Mouse (Mus musculus) testis, postnatal 14 days (tissue): ENCODE data around the gene Rdh16f2.
"Not testable (repeated sequence)": the region's sequence is repeated elsewhere in the genome, so short reads cannot be mapped to it uniquely, and the experiment has no call there.

ENCODE experiments used
- DNase-seq: peaks from one replicate; pipeline ENCODE4 v3.0.0; 2021; ENCODE audit warnings: low spot score

Gene Rdh16f2

DNA sequence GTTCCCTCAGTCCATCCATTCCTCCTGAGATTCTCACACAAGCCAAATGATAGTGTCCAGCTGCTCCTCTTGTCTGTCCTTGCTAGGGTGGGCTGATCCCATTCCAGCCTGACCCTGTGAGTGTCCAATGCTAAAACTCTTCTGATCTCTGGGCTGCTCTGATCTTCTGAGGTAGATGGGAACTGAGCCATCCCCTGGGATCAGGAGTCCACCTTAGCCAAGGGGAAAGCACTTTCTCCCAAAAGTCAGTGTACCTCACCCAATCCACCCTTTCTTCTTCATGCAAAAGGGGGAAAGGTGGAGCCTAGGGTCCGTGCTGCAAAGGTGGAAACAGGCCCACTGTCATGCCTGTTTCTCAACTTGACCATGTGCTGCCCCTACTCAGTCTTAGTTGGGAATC, 25.2 kb downstream of the Rdh16f2 start:
- no peak for DNase-seq

DNA sequence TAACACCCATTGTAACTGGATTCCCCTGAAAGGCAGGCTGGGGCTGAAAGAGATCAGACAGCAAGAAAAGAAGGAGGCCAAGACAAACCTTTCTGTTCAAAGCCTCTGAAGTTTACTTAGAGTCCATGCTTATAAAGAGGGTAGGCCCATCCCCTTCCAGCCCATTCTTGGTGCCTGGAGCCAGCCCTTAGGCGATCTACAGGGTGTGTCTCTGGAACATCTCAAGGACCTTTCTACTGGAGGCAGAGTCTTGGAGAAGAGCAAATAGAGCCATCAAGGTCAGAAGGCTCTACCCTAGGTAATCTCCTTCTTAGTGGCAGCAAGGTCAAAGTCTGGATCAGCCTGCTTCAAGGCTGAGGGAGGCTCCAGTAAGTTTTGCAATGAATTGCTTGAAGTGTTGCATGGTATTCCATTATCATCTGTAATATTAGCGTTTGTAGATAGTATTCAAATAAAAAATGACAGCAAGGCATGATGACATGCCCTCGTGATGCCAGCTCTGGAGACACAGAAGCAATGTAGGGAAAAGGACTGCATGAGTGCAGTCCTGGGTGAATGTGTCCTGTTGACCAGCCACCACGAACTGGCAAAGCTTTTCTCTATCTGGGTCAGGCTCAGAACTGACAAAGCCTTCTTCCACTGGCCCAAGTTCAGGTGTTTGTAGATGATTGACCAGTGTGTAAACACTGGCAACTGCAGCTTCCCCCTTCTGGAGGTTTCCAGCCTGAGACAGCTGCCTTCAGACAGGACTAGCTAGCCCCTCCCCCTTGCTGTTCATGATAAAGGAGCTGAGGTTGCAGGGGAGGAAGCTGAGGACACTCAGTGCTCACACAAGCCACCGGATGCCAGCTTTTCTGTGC, 27.1 kb downstream of the Rdh16f2 start:
- not testable (repeated sequence) for DNase-seq

DNA sequence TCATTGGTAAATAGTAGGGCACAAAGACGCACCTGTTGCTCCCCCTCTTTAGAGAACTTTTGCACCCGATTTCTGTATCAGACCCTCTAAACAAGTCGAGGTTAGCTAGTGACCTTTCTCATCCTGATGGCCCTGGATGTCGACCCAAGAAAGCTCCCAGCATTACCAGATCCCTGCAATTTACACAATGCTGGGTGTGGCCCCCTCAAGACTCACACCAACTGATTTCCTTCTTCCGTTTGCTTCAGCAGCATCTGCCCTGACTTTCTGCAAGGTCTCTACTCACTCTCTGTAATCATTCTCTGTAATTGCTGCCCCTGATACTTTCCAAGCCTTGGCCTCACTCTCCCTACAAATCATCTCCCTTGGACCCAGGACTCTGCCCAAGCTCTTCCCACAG, 30.4 kb downstream of the Rdh16f2 start:
- no peak for DNase-seq

DNA sequence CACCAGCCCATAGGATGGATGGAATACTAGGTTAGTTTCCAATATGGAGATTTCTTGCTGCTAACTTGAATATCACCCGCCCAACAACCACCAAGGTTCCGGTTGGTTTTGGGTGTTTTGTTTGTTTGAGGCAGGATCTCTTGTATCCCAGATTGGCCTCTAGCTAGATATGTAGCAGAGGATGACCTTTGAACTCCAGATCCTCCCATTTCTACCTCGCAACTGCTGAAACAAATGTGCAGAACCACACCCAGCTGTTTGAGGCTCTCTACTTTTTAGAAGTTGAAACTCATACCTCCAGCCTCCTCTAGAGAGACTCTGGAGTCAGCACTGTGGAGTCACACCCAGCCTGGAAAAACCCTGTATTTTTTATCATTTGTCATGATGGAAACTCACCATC, 31.2 kb downstream of the Rdh16f2 start:
- no peak for DNase-seq

DNA sequence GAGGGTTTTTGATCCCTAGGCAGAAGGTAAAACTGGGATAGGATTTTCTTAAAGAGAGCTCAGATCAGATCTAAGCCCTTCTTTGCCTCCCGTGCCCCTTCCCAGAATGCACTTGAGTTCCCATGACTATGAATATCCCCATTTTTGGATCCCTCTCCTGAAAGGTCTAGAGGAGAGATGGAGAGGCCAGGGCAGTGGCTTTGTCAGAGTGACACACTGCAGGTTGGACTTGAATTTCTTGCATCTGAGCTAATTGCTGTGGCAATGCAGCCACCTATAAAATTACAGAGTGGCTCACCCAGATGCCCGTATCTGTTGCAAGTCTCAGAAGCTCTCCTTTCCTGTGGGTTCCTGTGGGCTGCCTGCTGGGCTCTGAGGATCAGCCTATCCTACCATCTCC, 31.9 kb downstream of the Rdh16f2 start, which contains the start of gene Sdr9c7:
Sdr9c7 (plus strand) TSS at position 301 of the 400 bp plus-strand sequence.
- DNase-seq, result no peak

DNA sequence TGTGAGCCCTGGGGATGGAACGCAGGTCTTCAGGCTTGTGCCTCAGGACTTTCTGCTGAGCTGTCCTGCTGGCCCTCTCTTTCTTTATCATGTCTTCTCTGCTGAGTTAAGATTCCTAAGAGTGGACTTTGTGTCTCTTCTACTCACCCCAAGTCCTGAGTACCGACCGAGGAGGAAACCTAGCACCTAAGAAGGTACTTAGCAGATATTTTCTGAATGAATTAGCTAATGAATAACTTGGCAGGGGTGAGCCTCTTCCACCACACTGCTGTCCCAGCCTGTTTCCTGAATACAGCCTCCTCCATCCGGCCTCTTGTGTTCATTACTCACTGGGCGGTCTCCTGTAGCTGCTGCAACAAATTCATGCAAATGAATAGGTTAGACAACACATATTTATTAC, 33.5 kb downstream of the Rdh16f2 start:
- no peak for DNase-seq

DNA sequence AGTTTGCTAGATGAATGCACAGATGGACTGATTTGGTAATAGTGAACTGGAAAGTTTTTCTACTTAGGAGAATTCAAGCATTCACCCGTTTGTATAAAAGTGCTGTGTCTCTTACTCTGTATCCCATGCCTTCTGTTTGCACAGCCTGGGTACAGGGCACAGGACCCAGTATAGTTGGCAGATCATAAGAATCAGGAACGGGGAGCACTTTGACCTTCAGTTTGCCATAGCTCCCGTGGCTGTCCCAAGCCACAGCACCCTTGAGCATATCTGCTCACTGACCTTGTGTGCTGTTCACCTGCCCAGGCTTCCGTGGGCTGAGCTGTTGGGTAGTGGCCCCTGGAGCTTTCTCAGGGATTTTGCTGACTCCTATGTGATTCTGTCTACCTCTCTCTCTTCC, 35.5 kb downstream of the Rdh16f2 start:
- no peak for DNase-seq

DNA sequence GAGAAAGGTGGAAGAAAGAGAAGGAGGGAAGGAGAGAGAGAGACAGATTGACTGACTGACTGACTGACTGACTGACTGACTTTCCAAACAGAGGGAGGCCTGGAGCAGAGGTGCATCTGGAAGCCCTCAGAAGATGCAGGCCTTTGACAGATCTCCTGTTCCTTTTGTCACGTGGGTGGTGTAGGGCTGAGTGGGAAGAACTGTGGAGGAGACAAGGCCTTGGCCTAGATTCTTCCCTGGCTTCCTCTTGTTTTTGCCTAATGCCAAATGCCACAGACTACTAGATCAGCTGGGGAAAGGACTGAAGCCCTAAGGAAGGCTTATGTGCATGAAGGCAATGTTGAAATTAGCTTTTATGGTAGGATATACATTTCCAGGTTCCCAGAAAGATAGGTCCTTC, 36.8 kb downstream of the Rdh16f2 start:
- DNase-seq, result no peak

DNA sequence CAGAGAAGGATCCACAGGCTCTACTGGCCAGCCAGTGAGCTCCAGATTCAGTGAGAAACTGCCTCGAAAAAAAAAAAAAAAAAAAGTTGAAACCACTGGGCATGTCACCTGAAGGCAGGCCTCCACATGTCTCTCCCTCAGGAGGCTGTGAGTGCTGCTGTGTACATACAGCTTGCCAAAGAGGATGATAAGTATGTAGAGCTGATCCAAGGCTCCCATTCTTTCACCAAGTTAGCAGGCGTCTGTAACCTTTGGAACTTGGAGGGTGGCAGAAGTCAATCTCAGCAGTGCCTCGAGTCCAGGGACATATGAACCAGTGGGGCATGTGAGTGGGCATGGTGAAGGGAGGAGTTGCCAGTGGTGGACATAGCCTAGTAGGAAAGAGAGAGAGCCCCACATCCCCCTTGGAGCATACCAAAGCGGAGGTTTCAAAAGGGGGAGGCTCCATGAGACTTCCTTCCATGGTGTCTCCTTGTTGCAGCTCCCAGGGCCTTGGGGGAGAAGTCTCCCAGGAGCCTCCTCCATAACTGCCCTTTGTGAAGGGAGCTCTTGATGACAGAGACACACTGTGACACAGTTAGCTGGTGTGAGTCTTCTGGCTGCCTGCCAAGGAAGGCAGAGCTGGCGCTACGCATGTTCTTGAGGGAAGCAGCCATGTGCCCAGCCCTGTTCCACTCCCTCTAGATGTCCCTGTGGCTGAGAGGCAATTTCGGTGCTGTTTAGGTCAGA, 38.6 kb downstream of the Rdh16f2 start:
- DNase-seq, result peak; percentile 52

DNA sequence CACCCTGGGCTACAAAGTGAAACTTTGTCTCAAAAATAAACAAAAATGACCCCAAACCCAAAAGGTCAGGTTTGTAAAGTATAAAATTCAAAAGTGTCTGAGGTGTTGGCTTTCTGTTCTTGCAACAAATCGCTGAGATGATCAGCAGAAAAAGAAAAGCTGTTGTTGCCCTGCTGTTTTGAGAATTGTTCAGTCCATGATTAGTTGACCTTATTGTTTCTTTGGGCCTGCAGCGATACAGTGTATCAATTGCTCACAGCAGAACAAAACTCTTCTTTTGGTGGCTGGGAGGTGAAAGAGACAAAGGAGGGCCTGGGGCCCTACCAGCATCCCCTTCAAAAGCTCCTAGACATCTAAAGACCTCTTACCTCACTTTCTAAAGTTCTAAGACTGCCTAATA, 39.9 kb downstream of the Rdh16f2 start:
- DNase-seq, result peak; percentile 52

DNA sequence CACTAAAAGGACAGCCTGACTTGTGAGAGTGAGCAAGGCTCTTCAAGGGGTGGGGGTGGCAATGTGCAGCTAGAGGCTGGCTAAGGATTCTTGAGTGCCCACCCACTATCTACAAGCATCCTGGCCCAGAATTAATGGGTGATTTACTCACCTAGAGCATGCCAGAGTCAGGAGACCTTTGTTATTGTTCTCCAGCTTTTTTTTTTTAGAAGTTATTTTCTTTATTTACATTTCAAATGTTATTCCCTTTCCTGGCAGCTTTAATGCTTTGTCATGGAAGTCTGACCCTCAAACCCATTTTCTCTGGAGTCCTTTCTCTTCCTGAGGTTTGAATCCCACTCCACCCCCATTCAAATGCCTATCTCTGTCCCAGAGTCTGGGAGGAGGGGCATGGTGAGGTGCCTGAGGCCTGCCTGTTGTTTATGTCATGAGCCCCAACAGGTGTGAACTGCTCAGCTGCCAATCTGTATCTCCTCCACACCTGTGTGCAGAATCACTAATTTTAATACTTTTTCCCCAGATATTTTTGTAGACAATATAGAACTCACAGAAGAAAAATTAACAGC, 41.2 kb downstream of the Rdh16f2 start:
- no peak for DNase-seq

DNA sequence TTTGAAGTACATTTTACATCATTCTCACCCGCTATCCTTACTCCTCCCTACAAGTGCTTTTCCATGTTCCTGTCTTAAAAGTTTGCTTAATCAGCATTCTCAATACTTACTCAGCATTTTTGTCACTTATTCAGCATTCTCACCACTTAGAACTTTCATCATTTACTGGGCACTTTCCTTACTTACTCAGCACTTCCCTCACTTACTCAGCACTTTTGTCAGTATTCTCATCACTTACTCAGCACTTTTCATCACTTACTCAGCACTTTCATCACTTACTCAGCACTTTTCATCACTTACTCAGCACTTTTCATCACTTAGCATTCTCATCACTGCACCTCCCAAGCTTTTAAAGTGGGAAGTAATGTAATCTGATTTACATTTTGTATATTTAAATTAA, 49.3 kb downstream of the Rdh16f2 start:
- DNase-seq, result no peak

DNA sequence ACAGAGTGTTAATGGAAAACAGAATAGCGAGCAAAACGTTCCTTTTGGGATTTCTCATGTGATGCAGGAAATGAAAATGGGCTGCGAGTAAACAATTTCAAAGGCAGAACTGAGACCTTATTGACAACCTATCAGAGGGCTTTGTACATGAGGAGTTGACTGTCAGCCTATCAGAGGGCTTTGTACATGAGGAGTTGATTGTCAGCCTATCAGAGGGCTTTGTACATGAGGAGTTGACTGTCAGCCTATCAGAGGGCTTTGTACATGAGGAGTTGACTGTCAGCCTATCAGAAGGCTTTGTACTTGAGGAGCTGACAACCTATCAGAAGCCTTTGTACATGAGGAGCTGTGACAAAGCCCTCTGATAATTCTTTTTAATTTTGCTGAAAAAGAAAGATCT, 50.9 kb downstream of the Rdh16f2 start:
- DNase-seq, result not testable (repeated sequence)

DNA sequence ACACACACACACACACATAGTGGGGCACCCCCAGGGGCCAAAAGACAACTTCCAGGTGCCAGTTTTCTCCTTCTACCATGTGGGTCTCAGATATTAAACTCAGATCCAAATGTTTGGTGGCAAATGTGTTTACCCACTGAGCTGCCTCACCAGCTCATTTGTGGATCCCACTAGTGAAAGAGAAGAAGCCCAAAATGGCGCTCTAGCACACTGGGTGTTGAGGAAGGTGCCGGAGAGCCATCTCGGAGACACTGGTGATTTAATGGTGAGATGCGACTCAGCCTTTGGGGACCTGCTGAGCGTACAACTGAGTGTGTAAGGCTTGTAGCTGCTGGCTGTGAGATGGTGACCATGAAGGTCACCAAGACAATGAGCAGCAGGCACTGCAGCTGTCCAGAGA, 51.4 kb downstream of the Rdh16f2 start:
- no peak for DNase-seq

DNA sequence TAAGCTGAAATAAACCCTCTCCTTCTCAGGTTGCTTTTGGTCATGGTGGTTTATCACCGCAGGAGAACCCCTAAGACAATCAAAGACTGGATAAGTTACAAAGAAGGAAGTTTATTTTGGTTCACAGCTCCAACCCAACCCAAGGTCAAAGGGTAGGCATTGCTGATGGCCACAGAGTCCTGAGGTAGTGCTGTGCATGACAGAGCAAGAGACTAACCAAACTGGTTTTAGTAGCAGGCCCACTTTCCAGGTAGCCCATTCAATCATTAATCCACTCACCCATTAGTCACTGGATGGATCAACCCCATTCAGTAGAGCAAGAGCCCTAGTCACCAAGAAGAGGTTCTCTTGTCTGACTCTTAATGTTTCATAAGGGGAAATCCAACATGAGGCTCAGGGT, 56.0 kb downstream of the Rdh16f2 start:
- no peak for DNase-seq

DNA sequence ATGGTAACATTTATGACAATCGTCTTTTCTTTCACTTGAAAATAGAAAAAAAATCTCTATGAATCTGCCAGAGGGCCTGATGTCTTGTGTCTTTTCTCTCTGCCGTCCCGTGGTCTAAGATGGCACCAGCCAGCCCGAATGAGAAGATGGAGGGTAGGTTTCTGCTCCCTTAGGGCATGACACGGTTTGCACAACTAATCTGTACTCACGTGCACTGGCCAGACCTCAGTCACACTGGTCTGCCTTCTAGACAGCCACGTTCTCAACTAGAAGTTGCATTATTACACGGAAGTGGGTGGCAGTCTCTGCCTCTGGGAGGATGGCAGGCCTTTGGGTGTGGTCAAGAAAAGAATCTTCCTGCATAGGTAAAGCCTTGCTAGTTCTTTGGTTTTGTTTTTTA, 56.8 kb downstream of the Rdh16f2 start:
- no peak for DNase-seq

DNA sequence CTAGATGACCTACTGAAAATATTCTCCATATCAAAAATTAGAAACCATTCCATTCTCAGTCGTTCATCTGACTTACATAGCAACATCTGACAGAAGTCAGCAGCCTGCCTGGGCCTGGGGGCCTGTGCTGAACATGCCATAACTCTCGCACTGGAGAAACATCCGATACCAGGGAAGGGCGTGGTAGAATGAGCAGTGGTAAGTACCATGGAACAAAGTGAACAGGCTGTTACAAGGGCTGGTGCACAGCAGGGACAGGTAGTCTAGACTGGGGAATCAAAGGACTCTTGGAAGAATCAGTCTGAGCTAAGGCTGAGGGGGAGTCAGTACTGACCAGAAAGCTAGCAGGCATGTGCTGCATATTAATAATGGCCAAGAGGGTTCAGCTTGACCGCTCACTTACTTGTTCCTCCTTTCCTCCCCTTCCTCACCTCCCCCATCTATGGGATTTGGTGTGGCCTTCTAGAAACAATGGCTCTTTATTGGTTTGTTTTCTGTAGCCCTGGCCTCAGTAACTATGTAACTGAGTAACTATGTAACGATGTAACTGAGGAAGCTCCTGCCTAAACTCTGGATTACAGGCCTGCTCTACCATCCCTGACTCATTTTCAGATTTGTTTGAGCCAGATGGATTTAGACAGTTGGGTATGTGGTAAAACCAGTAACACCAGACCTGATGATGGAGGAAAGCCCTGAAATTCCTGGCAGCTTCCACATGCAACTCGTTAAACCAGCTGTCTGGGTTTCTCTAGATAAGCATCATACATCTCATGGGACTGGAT, 58.5 kb downstream of the Rdh16f2 start:
- DNase-seq, result peak; percentile 69
